Mouse (Mus musculus): Measurements from ENCODE around the gene Nipbl.

The Nipbl gene

DNA sequence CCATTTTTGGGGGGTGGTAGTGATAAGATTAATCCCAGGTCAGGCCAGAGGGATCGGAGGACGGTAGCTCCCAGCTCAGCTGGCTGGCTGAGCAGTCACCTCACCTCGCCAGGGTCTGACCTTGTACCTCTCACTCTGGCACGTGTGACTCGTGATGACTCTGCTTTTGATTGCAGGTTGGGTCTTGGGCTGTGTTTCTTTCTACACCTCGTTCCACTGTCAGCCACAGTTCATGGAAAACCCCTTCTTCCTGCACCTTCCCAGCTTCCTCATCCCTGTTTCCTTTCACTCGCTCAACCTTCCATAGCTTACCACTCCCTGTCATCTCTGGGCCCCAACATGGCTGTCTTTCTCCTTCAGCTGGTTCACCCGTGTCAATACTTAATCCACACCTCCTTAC is 172.3 kb downstream of the Nipbl start:
- TF ChIP-seq POU5F1 (IDR thresholded peaks at IDR 0.05; ENCODE audit: borderline replicate concordance, low read length) (no peak), NANOG (IDR thresholded peaks at IDR 0.05; ENCODE audit: borderline replicate concordance, low read length) (no peak), CTCF (conservative IDR thresholded peaks at IDR 0.05; ENCODE audit: low read length) (no peak)
- peaks cover 27% of the 10 kb centered on the region for H3K36me3 ChIP-seq (ENCODE audit: insufficient read depth, low read length)
- peaks cover 12% of the 10 kb centered on the region for H3K9me3 ChIP-seq (ENCODE audit: low read length)
- no peak overlapping the region for H3K4me3 ChIP-seq (replicated peaks; ENCODE audit: low read length)
- H3K27me3 ChIP-seq (ENCODE audit: insufficient read depth, low read length), result no peaks in the 10 kb centered on the region
- H3K4me1 ChIP-seq (replicated peaks; ENCODE audit: low read depth, low read length), result peaks cover 14% of the 10 kb centered on the region

DNA sequence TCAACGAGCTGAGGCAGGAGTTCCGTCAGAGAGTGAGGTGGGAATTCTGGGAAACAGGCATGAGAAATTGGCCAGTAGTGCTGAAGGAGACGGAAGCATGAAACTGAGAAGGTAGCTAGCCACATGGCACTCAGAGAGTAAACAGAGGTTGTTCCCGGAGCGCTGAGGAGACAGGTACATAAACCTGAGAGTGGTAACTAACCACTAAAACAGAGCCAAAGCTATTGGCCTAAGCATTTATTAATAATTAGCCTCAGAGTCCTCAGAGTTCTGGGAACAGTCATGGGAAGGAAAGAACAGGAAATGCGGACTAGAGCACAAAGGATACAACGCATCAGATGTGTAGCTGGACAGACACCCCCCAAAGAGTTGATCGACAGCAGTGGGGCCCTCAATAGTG is 176.0 kb downstream of the Nipbl start:
- Histone ChIP-seq H3K4me1 (replicated peaks; ENCODE audit: low read depth, low read length) (peaks cover 16% of the 10 kb centered on the region), H3K9me3 (ENCODE audit: low read length) (no peaks in the 10 kb centered on the region)
- no peak for TF ChIP-seq NANOG (IDR thresholded peaks at IDR 0.05; ENCODE audit: borderline replicate concordance, low read length)
- TF ChIP-seq POU5F1 (IDR thresholded peaks at IDR 0.05; ENCODE audit: borderline replicate concordance, low read length), result no peak
- TF ChIP-seq CTCF (conservative IDR thresholded peaks at IDR 0.05; ENCODE audit: low read length), result no peak

DNA sequence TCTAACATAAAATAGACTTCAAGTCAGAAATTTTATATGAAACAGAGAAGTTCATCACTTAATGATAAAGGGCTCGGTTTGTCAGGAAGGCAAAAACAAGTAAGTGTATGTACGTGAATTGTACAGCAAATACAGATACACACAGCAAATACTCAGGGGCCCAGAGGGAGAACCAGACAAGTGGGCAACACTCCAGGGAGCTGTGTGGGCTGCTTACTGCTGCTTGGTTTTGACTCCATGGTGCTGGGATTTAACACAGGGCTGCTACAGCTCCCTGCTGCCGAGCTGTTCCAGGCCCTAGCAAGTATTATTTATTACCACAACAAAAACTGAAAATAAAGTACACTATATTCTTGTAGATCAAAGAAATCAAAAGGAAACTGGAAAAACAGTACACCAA is 177.1 kb downstream of the Nipbl start:
- no peaks in the 10 kb centered on the region for H3K27me3 ChIP-seq (ENCODE audit: insufficient read depth, low read length)
- TF ChIP-seq CTCF (conservative IDR thresholded peaks at IDR 0.05; ENCODE audit: low read length), result no peak
- TF ChIP-seq POU5F1 (IDR thresholded peaks at IDR 0.05; ENCODE audit: borderline replicate concordance, low read length), result no peak
- no peak for TF ChIP-seq NANOG (IDR thresholded peaks at IDR 0.05; ENCODE audit: borderline replicate concordance, low read length)
- no peak overlapping the region for H3K4me3 ChIP-seq (replicated peaks; ENCODE audit: low read length)

More for the DNA sequence above, 176.0 kb downstream of the Nipbl start:
- Histone ChIP-seq H3K27me3 (ENCODE audit: insufficient read depth, low read length) (no peaks in the 10 kb centered on the region), H3K36me3 (ENCODE audit: insufficient read depth, low read length) (peaks cover 50% of the 10 kb centered on the region), H3K4me3 (replicated peaks; ENCODE audit: low read length) (no peak overlapping the region)

DNA sequence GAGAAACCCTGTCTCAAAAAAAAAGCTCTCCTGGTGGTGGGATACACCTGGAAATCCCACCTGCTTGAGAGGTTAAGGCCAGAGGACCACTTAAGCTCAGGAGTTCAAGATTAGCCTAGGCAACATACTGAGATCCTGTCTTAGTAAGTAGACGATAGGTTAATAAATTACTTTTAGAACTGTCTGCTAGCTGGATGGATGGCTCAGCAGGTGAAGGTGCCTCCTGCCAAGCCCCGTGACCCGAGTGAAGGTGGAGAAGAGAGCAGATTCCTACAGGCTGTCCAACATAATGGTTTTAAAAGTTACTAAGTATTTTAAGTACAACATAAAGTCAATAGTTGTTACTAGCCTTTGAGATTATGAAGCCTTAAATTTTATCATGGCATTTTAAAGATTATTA is 178.3 kb downstream of the Nipbl start:
- H3K9me3 ChIP-seq (ENCODE audit: low read length), result no peaks in the 10 kb centered on the region
- TF ChIP-seq POU5F1 (IDR thresholded peaks at IDR 0.05; ENCODE audit: borderline replicate concordance, low read length) (no peak), NANOG (IDR thresholded peaks at IDR 0.05; ENCODE audit: borderline replicate concordance, low read length) (no peak), CTCF (conservative IDR thresholded peaks at IDR 0.05; ENCODE audit: low read length) (no peak)
- peaks cover 46% of the 10 kb centered on the region for H3K36me3 ChIP-seq (ENCODE audit: insufficient read depth, low read length)
- no peak overlapping the region for H3K4me3 ChIP-seq (replicated peaks; ENCODE audit: low read length)
- H3K27me3 ChIP-seq (ENCODE audit: insufficient read depth, low read length), result no peaks in the 10 kb centered on the region
- H3K4me1 ChIP-seq (replicated peaks; ENCODE audit: low read depth, low read length), result peaks cover 16% of the 10 kb centered on the region

More for the DNA sequence above, 177.1 kb downstream of the Nipbl start:
- H3K4me1 ChIP-seq (replicated peaks; ENCODE audit: low read depth, low read length), result peaks cover 16% of the 10 kb centered on the region
- peaks cover 54% of the 10 kb centered on the region for H3K36me3 ChIP-seq (ENCODE audit: insufficient read depth, low read length)
- no peaks in the 10 kb centered on the region for H3K9me3 ChIP-seq (ENCODE audit: low read length)
